Mouse (Mus musculus): ENCODE results near the gene Gm36028. TPM values are rescaled to one million over a fixed set of nuclear protein-coding genes. Genes with fewer than 3 reads are reported as not detected.

Gene Gm36028
- polyA plus RNA-seq, 1 experiment = 0.15 TPM

DNA sequence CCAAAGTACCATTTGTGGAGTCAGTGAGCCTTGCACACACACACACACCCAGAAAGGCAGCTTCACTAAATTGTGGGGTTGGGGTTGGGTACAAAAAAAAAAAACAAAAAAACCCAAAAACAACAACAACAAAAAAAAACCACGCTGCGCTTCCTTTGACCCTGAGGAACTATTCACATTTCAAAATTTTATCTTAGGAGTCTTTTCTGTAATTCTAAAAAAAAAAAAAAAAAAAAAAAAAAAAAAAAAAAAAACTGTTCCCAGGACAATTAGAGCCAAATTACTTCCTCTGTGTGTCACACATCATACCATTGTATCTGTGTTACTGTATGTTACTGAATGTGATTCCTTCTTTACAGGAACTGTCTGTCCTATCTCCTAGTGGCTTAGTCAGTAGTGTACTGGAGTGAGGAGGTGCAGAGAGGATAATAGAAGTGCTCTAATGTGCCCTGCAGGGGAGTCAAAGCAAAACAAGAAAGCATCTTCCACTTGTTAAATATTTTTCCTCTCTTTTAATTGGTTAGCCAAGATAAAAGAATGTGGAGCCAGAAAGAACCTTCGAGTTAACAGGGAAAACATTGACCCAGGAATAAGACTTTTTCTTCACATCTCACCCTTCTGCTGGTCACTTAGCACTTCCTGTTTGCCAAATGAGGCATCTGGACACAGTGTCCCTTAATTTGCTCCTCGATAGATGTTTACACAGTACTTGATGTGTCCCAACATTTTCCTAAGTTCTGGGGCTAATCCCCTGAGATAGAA is 8.7 kb upstream of the Gm36028 start:
- Histone ChIP-seq H3K27ac (ENCODE audit: insufficient read depth, low read length) (0 out of 2 replicates have a peak overlapping the region, but pooled peaks have one; percentile 57), H3K27me3 (ENCODE audit: control insufficient read depth, insufficient read depth, low read length) (no peaks in the 10 kb centered on the region), H3K4me1 (ENCODE audit: control insufficient read depth, insufficient read depth, low read length) (peaks cover 4% of the 10 kb centered on the region), H3K4me3 (replicated peaks; ENCODE audit: insufficient read depth, low read depth, low read length) (peak overlapping the region; percentile 96)
- WGBS = 11% methylated on average over 4 of the region's 4 CpGs
- TF ChIP-seq POLR2A (IDR thresholded peaks at IDR 0.05; ENCODE audit: borderline replicate concordance, insufficient read depth, low read length) = no peak
- TF ChIP-seq CTCF (IDR thresholded peaks at IDR 0.05; ENCODE audit: borderline replicate concordance, insufficient read depth, low read depth, low read length) = no peak
- no peak for DNase-seq

DNA sequence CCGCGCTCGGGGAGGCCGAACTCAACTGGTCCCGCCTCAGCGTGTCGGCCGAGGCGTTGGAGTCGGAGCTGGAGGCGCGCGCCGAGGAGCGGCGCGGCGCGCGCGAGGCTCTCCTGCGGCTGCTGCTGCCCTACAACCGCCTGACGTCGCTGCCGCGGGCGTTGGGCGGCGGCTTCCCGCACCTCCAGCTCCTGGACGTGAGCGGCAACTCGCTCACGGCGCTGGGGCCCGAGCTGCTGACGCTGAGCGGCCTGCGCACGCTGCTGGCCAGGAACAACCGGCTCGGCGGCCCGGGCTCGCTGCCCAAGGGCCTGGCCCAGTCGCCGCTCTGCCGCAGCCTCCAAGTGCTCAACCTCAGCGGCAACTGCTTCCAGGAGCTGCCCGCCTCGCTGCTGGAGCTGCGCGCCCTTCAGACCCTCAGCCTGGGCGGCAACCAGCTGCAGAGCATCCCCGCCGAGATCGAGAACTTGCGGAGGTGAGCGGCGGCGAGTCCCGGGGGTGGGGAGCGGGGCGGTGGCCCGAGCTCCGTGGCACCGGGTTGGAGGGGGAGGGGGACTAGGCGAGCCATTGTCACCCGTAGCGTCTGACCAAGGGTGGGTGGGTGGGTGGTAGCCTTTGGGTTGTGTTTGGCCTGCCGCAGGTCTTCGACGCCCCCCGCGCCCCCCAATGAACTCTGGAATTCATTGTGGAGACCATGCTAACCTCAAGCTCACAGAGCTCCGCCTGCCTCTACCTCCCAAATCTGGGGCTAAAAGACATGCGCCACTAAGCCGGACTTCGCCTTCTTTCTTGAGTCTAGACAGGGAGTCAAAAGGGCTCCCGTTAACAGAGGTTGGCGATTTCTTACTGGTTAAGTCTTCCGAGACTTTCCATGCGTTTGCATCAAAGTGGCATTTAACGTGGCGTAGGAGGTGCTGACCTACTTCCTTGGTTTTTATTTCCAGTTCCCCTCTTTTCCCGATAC is 7.8 kb upstream of the Gm36028 start:
- DNase-seq = no peak
- under 1% methylated on average over 82 of the region's 87 CpGs for WGBS
- peaks cover 4% of the 10 kb centered on the region for H3K4me1 ChIP-seq (ENCODE audit: control insufficient read depth, insufficient read depth, low read length)

DNA sequence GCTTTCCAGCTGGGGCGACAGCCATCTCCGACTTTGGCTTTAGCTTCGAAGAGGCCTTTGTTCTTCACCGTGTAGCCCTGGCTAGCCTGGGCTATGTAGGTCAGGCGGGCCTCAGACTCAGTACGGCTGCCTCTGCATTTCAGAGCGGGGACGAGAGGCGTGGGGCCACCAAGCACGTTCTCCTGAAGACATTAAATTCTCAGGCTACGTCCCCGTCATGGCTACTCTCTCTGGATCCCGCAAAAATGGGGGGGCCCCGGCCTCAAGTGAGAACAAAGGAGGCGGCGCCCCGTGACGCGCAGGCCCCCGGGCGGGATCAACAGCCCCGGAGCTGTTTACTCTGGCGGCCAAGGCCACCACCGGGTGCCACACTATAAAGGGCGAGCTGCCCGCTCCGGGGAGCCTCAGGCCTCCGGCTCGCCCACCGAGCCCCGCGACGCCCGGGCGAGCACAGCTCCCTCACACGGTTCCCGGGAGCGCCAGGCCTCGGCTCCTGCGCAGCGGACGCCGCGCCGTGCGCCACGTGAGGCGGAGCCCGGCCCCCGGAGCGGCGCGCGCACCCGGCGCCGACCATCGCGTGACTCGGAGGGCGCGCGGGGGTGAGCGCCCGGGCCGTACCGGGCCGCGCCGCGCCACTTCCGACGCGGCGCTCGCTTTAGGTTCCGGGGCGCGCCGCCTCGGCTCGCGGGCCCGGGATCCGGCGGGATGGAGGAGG is 7.0 kb upstream of the Gm36028 start, which contains the start of gene Lrrc58:
TSS of gene Lrrc58 (plus strand) at position 599 of the 715 bp plus-strand sequence.
- WGBS = under 1% methylated on average over 86 of the region's 86 CpGs
- no peaks in the 10 kb centered on the region for H3K27me3 ChIP-seq (ENCODE audit: control insufficient read depth, insufficient read depth, low read length)

More for the DNA sequence above, 7.8 kb upstream of the Gm36028 start:
- TF ChIP-seq POLR2A (IDR thresholded peaks at IDR 0.05; ENCODE audit: borderline replicate concordance, insufficient read depth, low read length) (no peak), CTCF (IDR thresholded peaks at IDR 0.05; ENCODE audit: borderline replicate concordance, insufficient read depth, low read depth, low read length) (no peak)
- H3K27me3 ChIP-seq (ENCODE audit: control insufficient read depth, insufficient read depth, low read length) = no peaks in the 10 kb centered on the region
- peak overlapping the region; percentile 98 for H3K27ac ChIP-seq (ENCODE audit: insufficient read depth, low read length)
- peak overlapping the region; percentile 96 for H3K4me3 ChIP-seq (replicated peaks; ENCODE audit: insufficient read depth, low read depth, low read length)

DNA sequence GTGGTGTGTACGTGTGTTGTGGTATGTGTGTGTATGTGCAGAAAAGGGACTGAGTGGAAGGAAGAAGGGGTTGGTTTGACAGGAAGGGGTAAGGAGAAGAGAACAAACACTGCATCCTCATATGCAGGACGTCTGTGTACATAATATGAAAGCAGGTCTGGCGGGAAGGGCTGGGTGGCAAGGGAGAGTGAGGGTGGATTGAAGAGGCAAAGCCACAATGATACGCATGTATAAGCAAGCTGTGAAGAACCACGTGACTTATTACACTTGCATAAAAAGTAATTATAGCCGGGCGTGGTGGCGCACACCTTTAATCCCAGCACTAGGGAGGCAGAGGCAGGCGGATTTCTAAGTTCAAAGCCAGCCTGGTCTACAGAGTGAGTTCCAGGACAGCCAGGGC is 4.9 kb upstream of the Gm36028 start:
- TF ChIP-seq POLR2A (IDR thresholded peaks at IDR 0.05; ENCODE audit: borderline replicate concordance, insufficient read depth, low read length) (no peak), CTCF (IDR thresholded peaks at IDR 0.05; ENCODE audit: borderline replicate concordance, insufficient read depth, low read depth, low read length) (no peak)
- no peak overlapping the region for H3K27ac ChIP-seq (ENCODE audit: insufficient read depth, low read length)
- WGBS = 86% methylated on average over 9 of the region's 9 CpGs
- DNase-seq = no peak
- H3K27me3 ChIP-seq (ENCODE audit: control insufficient read depth, insufficient read depth, low read length) = no peaks in the 10 kb centered on the region
- H3K4me1 ChIP-seq (ENCODE audit: control insufficient read depth, insufficient read depth, low read length) = no peaks in the 10 kb centered on the region; the same call in 1 of the 2 replicates
- no peak overlapping the region for H3K4me3 ChIP-seq (replicated peaks; ENCODE audit: insufficient read depth, low read depth, low read length)

More for the DNA sequence above, 7.0 kb upstream of the Gm36028 start, which contains the start of gene Lrrc58:
- TF ChIP-seq POLR2A (IDR thresholded peaks at IDR 0.05; ENCODE audit: borderline replicate concordance, insufficient read depth, low read length) (peak; percentile 78), CTCF (IDR thresholded peaks at IDR 0.05; ENCODE audit: borderline replicate concordance, insufficient read depth, low read depth, low read length) (no peak)
- H3K4me1 ChIP-seq (ENCODE audit: control insufficient read depth, insufficient read depth, low read length) = peaks cover 4% of the 10 kb centered on the region
- DNase-seq = peak; percentile 89 to 90
- H3K4me3 ChIP-seq (replicated peaks; ENCODE audit: insufficient read depth, low read depth, low read length) = peak within 1 kb of the TSS; percentile 96
- peak within 1 kb of the TSS; percentile 98 for H3K27ac ChIP-seq (ENCODE audit: insufficient read depth, low read length)

DNA sequence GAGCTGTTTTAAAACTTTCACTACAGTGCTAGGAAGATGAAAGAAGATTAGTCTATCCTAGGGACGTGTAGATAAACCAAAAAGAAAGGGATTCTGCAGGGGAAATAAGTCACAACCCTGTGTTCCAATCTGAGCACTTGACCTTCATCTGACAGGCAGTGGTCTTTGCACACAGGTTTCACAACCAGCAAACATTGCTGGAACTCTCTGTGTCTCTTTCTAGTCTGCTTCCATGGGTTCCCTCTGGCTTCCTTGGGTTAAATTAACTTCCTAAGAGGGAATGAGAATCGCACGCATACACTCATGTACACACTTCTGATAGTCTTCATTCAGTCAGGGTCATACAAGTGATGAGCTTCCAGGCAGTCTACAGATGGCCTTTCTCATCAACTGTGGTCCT is 2.9 kb upstream of the Gm36028 start:
- H3K4me1 ChIP-seq (ENCODE audit: control insufficient read depth, insufficient read depth, low read length) = no peaks in the 10 kb centered on the region; the same call in 1 of the 2 replicates
- WGBS = 92% methylated on average over 3 of the region's 3 CpGs
- H3K27me3 ChIP-seq (ENCODE audit: control insufficient read depth, insufficient read depth, low read length) = no peaks in the 10 kb centered on the region
- TF ChIP-seq CTCF (IDR thresholded peaks at IDR 0.05; ENCODE audit: borderline replicate concordance, insufficient read depth, low read depth, low read length) = no peak
- TF ChIP-seq POLR2A (IDR thresholded peaks at IDR 0.05; ENCODE audit: borderline replicate concordance, insufficient read depth, low read length) = no peak
- DNase-seq = no peak
- H3K27ac ChIP-seq (ENCODE audit: insufficient read depth, low read length) = no peak overlapping the region
- no peak overlapping the region for H3K4me3 ChIP-seq (replicated peaks; ENCODE audit: insufficient read depth, low read depth, low read length)

DNA sequence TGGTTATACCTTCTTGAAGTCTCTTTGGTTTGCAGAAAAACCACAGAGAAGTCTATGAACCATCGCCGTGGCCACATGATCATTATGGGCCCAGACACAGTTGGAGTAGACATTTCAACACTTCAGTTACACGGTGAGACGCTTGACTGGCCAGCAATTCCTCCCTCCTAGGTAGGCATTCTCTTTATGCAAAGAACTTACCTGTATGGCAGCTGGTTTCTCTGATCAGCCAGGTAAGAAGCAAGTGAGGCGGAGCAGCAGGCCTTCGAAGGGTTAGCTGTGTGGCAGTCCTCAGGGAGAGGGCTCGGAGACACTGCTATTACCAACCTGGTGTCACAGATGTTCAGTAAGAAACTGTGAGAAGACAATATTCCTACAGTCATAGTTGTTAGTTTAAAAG is 733 bp downstream of the Gm36028 start:
- Histone ChIP-seq H3K27ac (ENCODE audit: insufficient read depth, low read length) (no peak overlapping the region), H3K4me3 (replicated peaks; ENCODE audit: insufficient read depth, low read depth, low read length) (no peak overlapping the region), H3K27me3 (ENCODE audit: control insufficient read depth, insufficient read depth, low read length) (no peaks in the 10 kb centered on the region), H3K4me1 (ENCODE audit: control insufficient read depth, insufficient read depth, low read length) (peaks cover 3% of the 10 kb centered on the region; the same call in 1 of the 2 replicates)
- 85% methylated on average over 7 of the region's 7 CpGs for WGBS
- no peak for DNase-seq
- TF ChIP-seq POLR2A (IDR thresholded peaks at IDR 0.05; ENCODE audit: borderline replicate concordance, insufficient read depth, low read length) = no peak

DNA sequence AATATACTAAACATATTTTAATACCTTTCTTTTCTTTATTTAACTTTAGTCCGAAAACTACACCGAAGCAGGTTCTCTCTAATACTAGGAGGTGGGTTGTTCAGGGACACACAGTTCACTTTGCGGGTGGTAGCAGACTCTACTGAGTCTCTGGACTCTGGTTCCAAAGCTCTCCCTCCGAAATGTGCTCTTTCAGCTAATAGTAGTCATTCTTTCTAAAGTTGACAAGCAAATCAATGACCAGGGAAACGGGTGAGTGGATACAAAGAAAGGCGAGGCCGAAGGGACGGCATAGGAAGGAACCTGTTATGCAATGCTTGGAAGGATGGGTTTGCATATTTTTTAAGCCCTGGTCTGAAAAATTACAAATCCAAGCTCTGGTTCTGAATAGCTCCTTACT is 3.5 kb downstream of the Gm36028 start:
- Histone ChIP-seq H3K4me3 (replicated peaks; ENCODE audit: insufficient read depth, low read depth, low read length) (no peak overlapping the region), H3K4me1 (ENCODE audit: control insufficient read depth, insufficient read depth, low read length) (peaks cover 3% of the 10 kb centered on the region; the same call in 1 of the 2 replicates), H3K27ac (ENCODE audit: insufficient read depth, low read length) (no peak overlapping the region), H3K27me3 (ENCODE audit: control insufficient read depth, insufficient read depth, low read length) (no peaks in the 10 kb centered on the region)
- 81% methylated on average over 8 of the region's 8 CpGs for WGBS
- no peak for DNase-seq
- TF ChIP-seq CTCF (IDR thresholded peaks at IDR 0.05; ENCODE audit: borderline replicate concordance, insufficient read depth, low read depth, low read length) (no peak), POLR2A (IDR thresholded peaks at IDR 0.05; ENCODE audit: borderline replicate concordance, insufficient read depth, low read length) (no peak)
